ENCODE assay signal across 20 mouse cellular contexts in genomic region chr12:108609446-108609845, GRCm38 (mm10). TPM values are rescaled to one million over a fixed set of nuclear protein-coding genes. Genes with fewer than 3 reads are reported as not detected.
DNase-seq lines count a peak whose midpoint lies in the region; ATAC-seq and TF ChIP-seq lines count a peak whose summit lies in the region.
"Had no signal": no experiment of that assay in that cellular context is flagged by ENCODE, and none has a peak within 500 bp of the region (broad histone marks: within the 10 kb centered on the region; RNA-seq: fewer than 3 reads in every experiment).

No protein-coding gene starts in this region.

- TF ChIP-seq POLR2A in heart, adult 2 months (IDR thresholded peaks at IDR 0.05; ENCODE audit: insufficient read depth, low read depth, low read length): no peak

- H3K4me2 ChIP-seq in liver, embryonic 16.5 days (ENCODE audit: low read depth, low read length): no peak overlapping the region
- H3K4me2 ChIP-seq in stomach, postnatal 0 days (replicated peaks; ENCODE audit: low read depth): no peak overlapping the region
- H3K4me2 ChIP-seq: embryonic facial prominence, embryonic 13.5 days; forebrain, embryonic 12.5 days; heart, embryonic 11.5 days; heart, embryonic 15.5 days; hindbrain, embryonic 13.5 days had no signal

- no peak overlapping the region for H3K9ac ChIP-seq in liver, embryonic 16.5 days (ENCODE audit: low read depth, low read length)
- no peak overlapping the region for H3K9ac ChIP-seq in stomach, postnatal 0 days (ENCODE audit: low read length)
- H3K9ac ChIP-seq in heart, adult 2 months (ENCODE audit: low read depth, low read length): no peak overlapping the region
- H3K9ac ChIP-seq: embryonic facial prominence, embryonic 13.5 days; forebrain, embryonic 12.5 days; heart, embryonic 15.5 days; hindbrain, embryonic 13.5 days had no signal

- DNase-seq in c-Kit-positive CD71-positive TER-119-negative erythroid progenitor cells, embryonic 14.5 days (ENCODE audit: low read depth): peak; percentile 7
- no peak for DNase-seq in stomach, postnatal 0 days (ENCODE audit: low spot score)
- no peak for DNase-seq in cerebellum, postnatal 25 days
- no peak for DNase-seq in heart, adult 2 months
- DNase-seq: adrenal gland, adult 2 months; adrenal gland, postnatal 36 days; cerebellum, adult 11 months; cerebellum, adult 8-10 months; cerebellum, postnatal 14 days; gastrocnemius, postnatal 10 days; heart, adult 18-20 months; heart, postnatal 14 days had no signal

- H3K36me3 ChIP-seq in liver, embryonic 16.5 days (ENCODE audit: control insufficient read depth, insufficient read depth): no peaks in the 10 kb centered on the region
- H3K36me3 ChIP-seq in stomach, postnatal 0 days (ENCODE audit: control insufficient read depth, insufficient read depth, low read length): no peaks in the 10 kb centered on the region
- H3K36me3 ChIP-seq in heart, adult 2 months (ENCODE audit: control insufficient read depth, insufficient read depth, low read length): no peaks in the 10 kb centered on the region
- H3K36me3 ChIP-seq: heart, embryonic 15.5 days had no signal

- peak; percentile 51; the same call in 1 of the 2 replicates for ATAC-seq in common myeloid progenitor, adult 5-6 weeks (replicated peaks; ENCODE audit: low read depth, poor library complexity, severe bottlenecking)
- 0 out of 2 replicates have a peak, but pooled peaks have one; percentile 19 for ATAC-seq in liver, embryonic 16.5 days (ENCODE audit: low read depth)
- 0 out of 2 replicates have a peak, but pooled peaks have one; percentile 53 for ATAC-seq in stomach, postnatal 0 days (ENCODE audit: low FRiP score, low TSS enrichment)
- ATAC-seq: forebrain, embryonic 16.5 days had no signal

- no peaks in the 10 kb centered on the region for H3K9me3 ChIP-seq in liver, embryonic 16.5 days (replicated peaks; ENCODE audit: control insufficient read depth, low read length)
- H3K9me3 ChIP-seq in stomach, postnatal 0 days (ENCODE audit: control insufficient read depth, low read length): no peaks in the 10 kb centered on the region
- H3K9me3 ChIP-seq: embryonic facial prominence, embryonic 13.5 days; forebrain, embryonic 12.5 days; heart, embryonic 15.5 days; hindbrain, embryonic 13.5 days had no signal

- WGBS in liver, embryonic 16.5 days (ENCODE audit: insufficient replicate concordance): 32% methylated on average over 3 of the region's 3 CpGs
- 54% methylated on average over 3 of the region's 3 CpGs for WGBS in stomach, postnatal 0 days
- 74% methylated on average over 3 of the region's 3 CpGs for WGBS in heart, adult 2 months

- intact Hi-C loops in heart, adult 2 months (cut with DNase I): no loop called here

- no peaks in the 10 kb centered on the region for H3K27me3 ChIP-seq in liver, embryonic 16.5 days (ENCODE audit: control insufficient read depth, insufficient read depth, low read depth, low read length)
- H3K27me3 ChIP-seq in stomach, postnatal 0 days (ENCODE audit: control insufficient read depth, insufficient read depth, low read length): no peaks in the 10 kb centered on the region
- H3K27me3 ChIP-seq in heart, adult 2 months (ENCODE audit: control insufficient read depth, insufficient read depth, low read length): no peaks in the 10 kb centered on the region
- H3K27me3 ChIP-seq: embryonic facial prominence, embryonic 13.5 days; forebrain, embryonic 12.5 days; heart, embryonic 15.5 days; hindbrain, embryonic 13.5 days had no signal

- H3K27ac ChIP-seq in liver, embryonic 16.5 days (ENCODE audit: low read length): no peak overlapping the region
- H3K27ac ChIP-seq in stomach, postnatal 0 days (replicated peaks): no peak overlapping the region
- H3K27ac ChIP-seq in heart, adult 2 months: no peak overlapping the region
- H3K27ac ChIP-seq: embryonic facial prominence, embryonic 13.5 days; forebrain, embryonic 12.5 days; heart, embryonic 15.5 days; hindbrain, embryonic 13.5 days had no signal

- no peak overlapping the region for H3K4me3 ChIP-seq in liver, embryonic 16.5 days (ENCODE audit: low read depth, low read length)
- no peak overlapping the region for H3K4me3 ChIP-seq in stomach, postnatal 0 days (ENCODE audit: low read depth, low read length)
- no peak overlapping the region for H3K4me3 ChIP-seq in heart, adult 2 months
- H3K4me3 ChIP-seq: embryonic facial prominence, embryonic 13.5 days; forebrain, embryonic 12.5 days; heart, embryonic 15.5 days; hindbrain, embryonic 13.5 days had no signal

- no peak for TF ChIP-seq EP300 in stomach, postnatal 0 days (optimal IDR thresholded peaks at IDR 0.05)
- no peak for TF ChIP-seq EP300 in heart, adult 2 months (IDR thresholded peaks at IDR 0.05; ENCODE audit: insufficient read depth, low read depth, low read length)

- TF ChIP-seq CTCF in stomach, postnatal 0 days (IDR thresholded peaks at IDR 0.05; ENCODE audit: low read depth): no peak
- no peak for TF ChIP-seq CTCF in heart, adult 2 months (IDR thresholded peaks at IDR 0.05)

- no peaks in the 10 kb centered on the region for H3K79me2 ChIP-seq in heart, adult 2 months (replicated peaks; ENCODE audit: control insufficient read depth, insufficient read depth, low read length)

- H3K4me1 ChIP-seq in liver, embryonic 16.5 days (ENCODE audit: control insufficient read depth, low read depth, low read length): no peaks in the 10 kb centered on the region
- 0 out of 2 replicates have a peak, but pooled peaks cover 7% of the 10 kb centered on the region for H3K4me1 ChIP-seq in stomach, postnatal 0 days (replicated peaks; ENCODE audit: control insufficient read depth, insufficient read depth)
- peaks cover 3% of the 10 kb centered on the region; the same call in 1 of the 2 replicates for H3K4me1 ChIP-seq in heart, adult 2 months (ENCODE audit: control insufficient read depth, insufficient read depth, low read length)

RNA-seq across cellular contexts. Expression of gene Evl, which starts 54.9 kb away (rescaled TPM):
- total RNA-seq in common myeloid progenitor, adult 5-6 weeks (2017): 9.7 and 10.3 TPM in 2 replicates
- 7.7 and 8.0 TPM in 2 replicates for polyA plus RNA-seq in liver, embryonic 16.5 days (2015; fragmentation: Nextera tagmentation; extraction: Ambion mirVana)
- 27.8 and 31.3 TPM in 2 replicates for polyA plus RNA-seq in stomach, postnatal 0 days (2015; fragmentation: Nextera tagmentation; extraction: Ambion mirVana)
- 10 to 100 TPM; 36.4 to 40.6 TPM for total RNA-seq in heart, adult 2 months (2021)
- 34.8 and 44.0 TPM in 2 replicates for polyA plus RNA-seq in heart, adult 2 months (2012; rRNA removed)
